In genomic region chr11:98192901-98193805, GRCm38 (mm10) we compare ENCODE assay signal across 8 mouse cellular contexts. TPM values are rescaled to one million over a fixed set of nuclear protein-coding genes. Genes with fewer than 3 reads are reported as not detected.
DNase-seq lines count a peak whose midpoint lies in the region; ATAC-seq lines count a peak whose summit lies in the region.

Gene Med1 (minus strand): TSS chr11:98193293.

- H3K9me3 ChIP-seq in hindbrain, embryonic 14.5 days (ENCODE audit: control insufficient read depth, low read length) = no peaks in the 10 kb centered on the region

- H3K4me2 ChIP-seq in hindbrain, embryonic 14.5 days (replicated peaks) = peak within 1 kb of the TSS; percentile 82

- H3K36me3 ChIP-seq in hindbrain, embryonic 14.5 days (replicated peaks; ENCODE audit: control insufficient read depth, insufficient read depth) = peaks cover 26% of the 10 kb centered on the region

- peaks cover 15% of the 10 kb centered on the region for H3K4me1 ChIP-seq in hindbrain, embryonic 14.5 days (replicated peaks; ENCODE audit: control insufficient read depth, insufficient read depth, low read length)

- peak within 1 kb of the TSS; percentile 85 for H3K9ac ChIP-seq in hindbrain, embryonic 14.5 days

- peak within 1 kb of the TSS; percentile 88 for H3K27ac ChIP-seq in hindbrain, embryonic 14.5 days

- under 1% methylated on average over 53 of the region's 53 CpGs for WGBS in hindbrain, embryonic 14.5 days

- DNase-seq in R1 (ENCODE audit: low read depth, low spot score) = peak; percentile 99
- peak; percentile 86 to 91 for DNase-seq in cerebellum, postnatal 25 days
- peak; percentile 87 for DNase-seq in frontal cortex, postnatal 25 days (ENCODE audit: low spot score in 2 of 2)
- DNase-seq in hindbrain, embryonic 14.5 days (ENCODE audit: low spot score) = peak; percentile 94
- DNase-seq in layer of hippocampus, postnatal 36 days = peak; percentile 88 to 90
- DNase-seq in lung, postnatal 36 days = peak; percentile 98
- peak; percentile 98 for DNase-seq in retina, postnatal 1 day
- peak; percentile 78 to 88 for DNase-seq in urinary bladder, adult 18-20 months (ENCODE audit: low spot score in 2 of 2)

- ATAC-seq in hindbrain, embryonic 14.5 days (ENCODE audit: low FRiP score) = peak; percentile 97

- H3K27me3 ChIP-seq in hindbrain, embryonic 14.5 days (ENCODE audit: control insufficient read depth, insufficient read depth, low read length) = no peaks in the 10 kb centered on the region

- peak within 1 kb of the TSS; percentile 74 for H3K4me3 ChIP-seq in hindbrain, embryonic 14.5 days (replicated peaks; ENCODE audit: low read length)

RNA-seq across cellular contexts. Expression of gene Med1, which starts in this region (rescaled TPM):
- 53.2 and 54.7 TPM in 2 replicates for polyA plus RNA-seq in hindbrain, embryonic 14.5 days (2014; fragmentation: Nextera tagmentation; extraction: Ambion mirVana)
- 10 to 100 TPM; 53.8 to 55.9 TPM for total RNA-seq in layer of hippocampus, postnatal 36 days (2021)

Comparison
In these comparisons a context has a peak if more than half of its experiments do, and no peak if none do; other contexts are left out.
1. Peak in every context shown above with its lines: DNase-seq, ATAC-seq, H3K4me3 ChIP-seq and H3K27ac ChIP-seq.